Mouse (Mus musculus) embryo, embryonic 9.5 days (tissue): ENCODE results near the gene Arnt.
"Not testable (repeated sequence)": the region's sequence is repeated elsewhere in the genome, so short reads cannot be mapped to it uniquely, and the experiment has no call there.

ENCODE experiments used
- DNase-seq: peaks from one replicate; pipeline ENCODE4 v3.0.0-alpha.2; 2017; ENCODE audit errors: extremely low spot score

Gene Arnt

DNA sequence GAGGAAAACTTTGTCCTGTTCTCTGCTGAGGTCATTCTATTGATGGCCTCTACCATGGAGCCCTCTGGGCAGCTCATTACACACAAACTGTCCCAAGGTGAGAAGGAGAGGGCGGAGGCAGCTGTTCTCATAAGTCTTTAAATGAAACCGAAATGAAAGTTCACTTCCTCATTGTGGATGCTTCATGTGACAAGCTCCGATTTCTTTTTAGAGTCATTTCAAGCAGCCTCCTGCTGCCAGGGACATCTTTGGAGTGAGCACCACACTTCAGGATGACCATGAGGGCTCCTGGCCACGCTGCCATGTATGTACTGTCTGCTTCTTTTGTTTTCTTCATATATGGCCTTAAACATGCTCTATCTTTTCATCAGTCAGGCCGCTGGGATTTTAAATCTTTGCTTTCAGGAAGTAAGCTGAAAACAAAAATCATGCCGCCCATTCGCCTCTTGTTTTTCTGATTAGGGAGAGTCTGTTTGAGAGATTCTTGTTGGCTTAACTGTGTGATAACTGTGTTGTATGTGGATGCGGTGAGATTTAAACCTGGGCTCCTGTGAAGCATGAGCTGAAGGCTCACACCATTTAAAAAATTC is 92.5 kb downstream of the Arnt start, which contains the start of gene Ctss:
Ctss (plus strand) TSS at position 165 of the 590 bp plus-strand sequence.
- DNase-seq: no peak

DNA sequence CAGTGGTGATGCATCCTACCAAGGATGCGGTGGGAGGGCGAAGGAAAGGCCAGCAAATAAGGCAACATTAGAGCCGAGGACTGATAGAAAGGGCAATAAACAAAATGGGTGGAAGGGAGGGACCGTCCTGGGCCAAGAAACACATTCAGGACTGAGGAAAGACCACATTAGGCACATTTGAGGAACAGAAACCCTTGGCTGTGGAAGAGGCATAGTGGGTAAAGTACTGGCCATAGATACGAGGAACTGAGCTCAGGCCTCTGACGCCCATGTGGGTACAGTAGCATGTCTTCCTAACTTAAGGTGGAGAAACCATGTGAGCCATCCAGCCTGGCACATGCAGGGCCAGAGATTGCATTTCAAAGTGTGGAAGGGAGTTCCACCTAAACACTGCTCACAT is 95.6 kb downstream of the Arnt start:
- DNase-seq: no peak

GRCm38 (mm10) chr3:95531025-95531424 is 96.8 kb downstream of the Arnt start:
- no peak for DNase-seq

- DNase-seq: no peak
Measured at GRCm38 (mm10) chr3:95533364-95533763, 99.2 kb downstream of the Arnt start.

GRCm38 (mm10) chr3:95534927-95535326 is 100.7 kb downstream of the Arnt start:
- DNase-seq: no peak

- DNase-seq: no peak
Measured at GRCm38 (mm10) chr3:95538936-95539335, 104.7 kb downstream of the Arnt start.

DNA sequence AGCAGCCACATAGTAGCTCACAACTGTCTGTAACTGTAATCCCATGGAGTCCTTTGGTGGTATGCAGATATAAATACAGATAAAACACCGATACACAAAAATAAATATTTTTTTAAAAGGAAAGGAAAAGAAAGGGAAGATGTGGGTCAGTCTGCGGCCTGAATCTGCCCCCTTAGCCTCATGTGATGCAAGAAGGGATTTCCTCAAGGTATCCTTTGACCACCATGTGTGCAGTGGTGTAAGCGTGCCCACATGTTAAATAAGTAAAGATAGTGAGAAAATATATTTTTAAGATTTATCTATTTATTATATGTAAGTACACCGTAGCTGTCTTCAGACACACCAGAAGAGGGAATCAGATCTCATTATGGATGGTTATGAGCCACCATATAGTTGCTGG is 105.6 kb downstream of the Arnt start:
- DNase-seq: no peak

DNA sequence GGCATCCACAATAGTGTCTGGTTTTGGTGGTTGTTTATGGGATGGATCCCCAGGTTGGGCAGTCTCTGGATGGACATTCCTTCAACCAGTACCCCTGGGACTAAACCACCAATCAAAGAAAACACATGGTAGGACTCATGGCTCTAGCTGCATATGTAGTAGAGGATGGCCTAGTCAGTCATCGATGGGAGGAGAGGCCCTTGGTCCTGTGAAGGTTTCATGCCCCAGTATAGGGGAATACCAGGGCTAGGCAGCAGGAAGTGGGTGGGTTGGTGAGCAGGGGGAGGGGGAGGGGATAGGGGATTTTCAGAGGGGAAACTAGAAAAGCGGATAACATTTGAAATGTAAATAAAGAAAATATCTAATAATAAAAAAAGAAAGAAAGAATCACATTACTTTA is 107.0 kb downstream of the Arnt start:
- DNase-seq: not testable (repeated sequence)

DNA sequence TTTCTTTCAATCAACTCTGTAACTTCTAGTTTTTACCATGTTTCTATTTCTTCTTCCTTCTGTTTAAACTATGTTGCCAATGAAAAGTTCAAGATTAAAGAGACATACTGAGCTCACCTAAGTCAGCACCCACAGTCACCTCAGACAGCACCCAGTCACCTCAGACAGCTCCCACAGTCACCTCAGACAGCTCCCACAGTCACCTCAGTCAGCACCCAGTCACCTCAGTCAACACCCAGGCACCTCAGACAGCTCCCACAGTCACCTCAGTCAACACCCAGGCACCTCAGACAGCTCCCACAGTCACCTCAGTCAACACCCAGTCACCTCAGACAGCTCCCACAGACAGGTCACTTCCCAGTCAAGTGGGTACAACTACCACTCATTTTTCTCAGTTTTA is 108.0 kb downstream of the Arnt start:
- no peak for DNase-seq

- no peak for DNase-seq
Measured at GRCm38 (mm10) chr3:95542981-95543380, 108.8 kb downstream of the Arnt start.
